Mouse (Mus musculus): ENCODE results near the gene Lrrc57. TPM values are rescaled to one million over a fixed set of nuclear protein-coding genes. Genes with fewer than 3 reads are reported as not detected.

Gene Lrrc57
- polyA plus RNA-seq, 1 experiment from 2014 or later, result 38.1 TPM

DNA sequence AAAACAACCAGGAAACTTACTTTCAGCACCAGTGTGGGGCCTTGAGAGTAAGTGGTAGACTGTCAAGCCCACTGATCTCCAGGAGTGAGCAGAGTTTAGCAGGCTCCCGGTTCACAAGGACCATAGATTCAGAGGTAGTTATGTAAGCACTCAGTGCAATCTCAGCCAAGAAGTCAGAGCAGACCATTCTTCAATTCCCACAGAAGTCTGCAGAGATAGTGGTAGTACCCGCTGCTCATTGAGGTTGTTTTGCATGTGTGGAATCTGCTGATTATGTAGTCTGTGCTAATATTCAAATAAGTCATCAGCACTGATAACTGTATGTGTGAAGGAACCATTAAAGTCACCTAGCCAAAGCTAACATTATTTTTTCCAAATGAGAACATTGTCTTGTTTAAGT is 21.3 kb upstream of the Lrrc57 start:
- no peak overlapping the region for H3K4me2 ChIP-seq (replicated peaks)

DNA sequence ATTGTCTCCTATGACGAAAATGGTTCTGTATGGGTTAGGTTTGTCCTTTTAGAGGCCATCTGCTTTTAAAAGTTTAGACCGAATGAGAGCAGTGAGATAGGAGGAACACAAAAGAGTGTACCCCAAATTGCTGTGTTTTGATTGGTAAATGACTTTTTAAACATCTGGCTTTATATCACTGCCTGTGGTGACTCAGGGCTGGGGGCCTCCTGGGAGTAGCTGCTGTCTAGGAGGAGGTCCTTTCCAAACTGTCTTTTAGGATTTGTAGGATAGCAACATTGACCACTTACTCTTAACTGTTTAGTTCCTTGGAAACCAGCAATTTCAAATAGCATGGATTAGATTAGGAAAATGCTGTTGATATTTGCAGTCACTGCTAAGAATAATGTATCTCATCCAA is 20.9 kb upstream of the Lrrc57 start:
- peak overlapping the region; percentile 69 for H3K4me2 ChIP-seq (replicated peaks)
- H3K4me3 ChIP-seq, result no peak overlapping the region
- peaks cover 9% of the 10 kb centered on the region; the same call in 1 of the 2 replicates for H3K36me3 ChIP-seq

More for the DNA sequence above, 21.3 kb upstream of the Lrrc57 start:
- no peak for ATAC-seq (ENCODE audit: low FRiP score, low read depth)
- Histone ChIP-seq H3K4me3 (no peak overlapping the region), H3K27me3 (replicated peaks) (no peaks in the 10 kb centered on the region), H3K4me1 (0 out of 2 replicates have a peak, but pooled peaks cover 7% of the 10 kb centered on the region), H3K9me3 (no peaks in the 10 kb centered on the region), H3K9ac (no peak overlapping the region), H3K36me3 (peaks cover 9% of the 10 kb centered on the region; the same call in 1 of the 2 replicates), H3K27ac (no peak overlapping the region)
- WGBS, result 74% methylated on average over 2 of the region's 2 CpGs

DNA sequence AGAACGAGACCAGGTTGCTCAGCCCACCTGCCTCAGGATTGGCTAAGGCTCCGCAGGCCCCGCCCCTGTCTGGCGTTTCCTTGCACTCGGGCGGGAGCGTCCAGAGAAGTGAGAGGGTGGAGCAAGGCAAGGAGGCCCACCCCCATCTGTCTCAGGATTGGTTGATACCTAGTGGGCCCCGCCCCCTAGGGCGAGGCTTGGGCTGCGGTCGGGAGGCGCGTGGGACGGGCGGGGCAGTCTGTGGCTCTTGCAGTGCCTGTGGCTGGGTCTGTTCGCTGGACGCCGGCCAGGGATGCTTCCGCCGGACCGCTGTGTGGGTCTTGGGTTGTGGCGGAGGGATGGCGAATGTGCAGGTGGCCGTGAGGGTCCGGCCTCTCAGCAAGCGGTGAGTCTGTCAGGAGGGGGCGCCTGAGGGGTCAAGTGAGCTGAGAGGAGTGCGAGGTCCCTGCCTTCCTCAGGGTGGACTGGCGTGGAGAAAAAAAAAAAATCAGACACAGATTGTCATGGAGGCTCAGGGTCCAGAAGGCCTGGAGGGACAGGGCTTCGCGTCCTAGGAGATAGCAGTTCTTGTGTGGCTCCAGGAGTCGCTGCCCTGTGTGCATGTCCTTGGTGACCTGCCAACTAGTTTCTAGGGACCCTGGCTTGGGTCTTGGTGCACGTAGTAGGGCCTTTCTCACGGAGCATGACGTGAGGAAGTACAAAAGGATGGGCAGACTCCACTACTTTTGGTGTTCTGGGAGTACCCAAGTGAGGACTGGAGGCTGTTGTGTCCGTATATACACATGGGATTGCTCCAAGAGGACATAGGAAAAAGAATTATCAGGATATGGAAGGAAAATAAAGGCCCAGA is 19.8 kb upstream of the Lrrc57 start, which contains the start of gene Stard9:
Gene Stard9, plus strand, starts transcription at position 236 of the 850 bp plus-strand sequence.
- WGBS, result 3% methylated on average over 36 of the region's 36 CpGs
- Histone ChIP-seq H3K4me2 (replicated peaks) (peak within 1 kb of the TSS; percentile 69), H3K36me3 (0 out of 2 replicates have a peak, but pooled peaks cover 4% of the 10 kb centered on the region), H3K9me3 (no peaks in the 10 kb centered on the region), H3K4me1 (0 out of 2 replicates have a peak, but pooled peaks cover 7% of the 10 kb centered on the region), H3K4me3 (peak within 1 kb of the TSS; percentile 49), H3K27ac (no peak within 1 kb of the TSS), H3K9ac (peak within 1 kb of the TSS; percentile 61), H3K27me3 (replicated peaks) (no peaks in the 10 kb centered on the region)
- ATAC-seq (ENCODE audit: low FRiP score, low read depth), result peak; percentile 100

More for the DNA sequence above, 20.9 kb upstream of the Lrrc57 start:
- H3K4me1 ChIP-seq, result 0 out of 2 replicates have a peak, but pooled peaks cover 7% of the 10 kb centered on the region
- H3K27ac ChIP-seq, result no peak overlapping the region
- no peak for ATAC-seq (ENCODE audit: low FRiP score, low read depth)
- H3K27me3 ChIP-seq (replicated peaks), result no peaks in the 10 kb centered on the region
- 86% methylated on average over 2 of the region's 2 CpGs for WGBS
- H3K9me3 ChIP-seq, result no peaks in the 10 kb centered on the region
- no peak overlapping the region for H3K9ac ChIP-seq

DNA sequence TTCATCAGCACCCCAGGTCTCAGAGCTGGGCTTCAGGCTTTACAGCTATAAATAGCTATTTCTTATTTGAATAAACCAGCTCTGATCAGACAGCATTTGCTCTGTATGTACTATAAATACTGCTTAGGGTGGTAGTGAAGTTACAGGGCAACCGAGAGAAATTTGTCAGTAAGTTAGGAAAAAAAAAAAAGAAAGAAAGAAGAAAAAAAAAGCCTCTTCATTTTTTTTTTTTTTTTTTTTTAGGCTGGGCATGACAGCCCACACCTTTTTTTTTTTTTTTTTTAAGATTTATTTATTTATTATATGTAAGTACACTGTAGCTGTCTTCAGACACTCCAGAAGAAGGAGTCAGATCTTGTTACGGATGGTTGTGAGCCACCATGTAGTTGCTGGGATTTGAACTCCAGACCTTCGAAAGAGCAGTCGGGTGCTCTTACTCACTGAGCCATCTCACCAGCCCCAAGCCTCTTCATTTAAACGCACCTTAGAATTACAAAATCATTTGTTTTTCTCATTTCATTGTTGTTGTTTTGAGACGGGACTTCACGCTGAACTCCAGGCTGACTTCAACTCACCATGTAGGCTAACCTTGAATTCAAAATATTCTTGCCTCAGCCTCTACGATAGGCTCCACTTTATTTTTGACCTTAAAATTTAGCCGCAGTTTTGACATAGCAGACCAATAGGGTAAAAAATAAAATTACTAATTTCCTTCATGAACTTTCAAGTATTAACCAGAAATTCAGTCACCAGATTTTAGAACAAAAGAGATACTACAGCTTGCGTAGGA is 19.0 kb upstream of the Lrrc57 start:
- Histone ChIP-seq H3K4me2 (replicated peaks) (peak overlapping the region; percentile 69), H3K9me3 (no peaks in the 10 kb centered on the region), H3K36me3 (no peaks in the 10 kb centered on the region), H3K27ac (no peak overlapping the region), H3K9ac (no peak overlapping the region), H3K27me3 (replicated peaks) (no peaks in the 10 kb centered on the region), H3K4me3 (peak overlapping the region; percentile 49; the same call in 1 of the 2 replicates), H3K4me1 (0 out of 2 replicates have a peak, but pooled peaks cover 7% of the 10 kb centered on the region)
- 29% methylated on average over 10 of the region's 10 CpGs for WGBS
- peak; percentile 41 for ATAC-seq (ENCODE audit: low FRiP score, low read depth)

DNA sequence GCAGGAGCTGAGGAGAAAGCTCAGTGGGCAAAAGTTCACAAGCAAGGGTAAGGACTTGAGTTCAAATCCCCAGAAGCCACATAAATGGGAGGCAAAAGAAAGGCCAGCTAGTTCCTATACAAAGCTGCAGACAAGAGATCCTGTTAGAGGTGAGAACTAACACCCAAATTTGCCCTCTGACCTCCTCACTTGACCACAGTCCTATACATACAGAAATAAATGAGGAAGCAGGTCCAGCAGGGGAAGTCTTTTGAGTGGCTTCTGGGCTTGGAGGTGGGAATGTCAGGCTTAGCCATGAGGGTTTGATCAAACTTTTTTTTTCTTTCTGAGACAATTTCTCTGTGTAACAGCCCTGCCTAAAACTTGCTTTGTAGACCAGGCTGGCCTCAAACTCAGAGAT is 13.6 kb upstream of the Lrrc57 start:
- Histone ChIP-seq H3K4me3 (no peak overlapping the region), H3K27me3 (replicated peaks) (no peaks in the 10 kb centered on the region)

DNA sequence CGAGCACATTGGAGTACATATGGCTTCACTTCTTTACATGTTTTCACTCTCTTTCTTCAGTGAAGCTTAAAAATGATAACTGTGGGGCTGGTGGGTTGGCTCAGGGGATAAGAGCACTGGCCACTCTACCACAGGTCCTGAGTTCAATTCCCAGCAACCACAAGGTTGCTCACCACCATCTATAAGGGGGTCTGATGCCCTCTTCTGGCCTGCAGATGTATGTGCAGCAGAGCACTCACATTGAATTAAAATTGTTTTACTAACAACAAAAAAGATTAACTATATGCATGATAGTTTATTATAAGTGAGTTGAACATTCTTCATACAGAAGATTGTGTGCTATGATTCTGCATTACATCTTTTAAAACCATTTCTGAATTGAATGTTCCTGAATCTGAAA is 10.2 kb upstream of the Lrrc57 start:
- ATAC-seq (ENCODE audit: low FRiP score, low read depth), result no peak
- peaks cover 35% of the 10 kb centered on the region for H3K36me3 ChIP-seq
- 100% methylated on average over 1 of the region's 1 CpGs for WGBS

More for the DNA sequence above, 13.6 kb upstream of the Lrrc57 start:
- Histone ChIP-seq H3K4me2 (replicated peaks) (no peak overlapping the region), H3K4me1 (no peaks in the 10 kb centered on the region), H3K9me3 (no peaks in the 10 kb centered on the region), H3K27ac (no peak overlapping the region), H3K9ac (no peak overlapping the region), H3K36me3 (peaks cover 18% of the 10 kb centered on the region)
- ATAC-seq (ENCODE audit: low FRiP score, low read depth), result no peak

DNA sequence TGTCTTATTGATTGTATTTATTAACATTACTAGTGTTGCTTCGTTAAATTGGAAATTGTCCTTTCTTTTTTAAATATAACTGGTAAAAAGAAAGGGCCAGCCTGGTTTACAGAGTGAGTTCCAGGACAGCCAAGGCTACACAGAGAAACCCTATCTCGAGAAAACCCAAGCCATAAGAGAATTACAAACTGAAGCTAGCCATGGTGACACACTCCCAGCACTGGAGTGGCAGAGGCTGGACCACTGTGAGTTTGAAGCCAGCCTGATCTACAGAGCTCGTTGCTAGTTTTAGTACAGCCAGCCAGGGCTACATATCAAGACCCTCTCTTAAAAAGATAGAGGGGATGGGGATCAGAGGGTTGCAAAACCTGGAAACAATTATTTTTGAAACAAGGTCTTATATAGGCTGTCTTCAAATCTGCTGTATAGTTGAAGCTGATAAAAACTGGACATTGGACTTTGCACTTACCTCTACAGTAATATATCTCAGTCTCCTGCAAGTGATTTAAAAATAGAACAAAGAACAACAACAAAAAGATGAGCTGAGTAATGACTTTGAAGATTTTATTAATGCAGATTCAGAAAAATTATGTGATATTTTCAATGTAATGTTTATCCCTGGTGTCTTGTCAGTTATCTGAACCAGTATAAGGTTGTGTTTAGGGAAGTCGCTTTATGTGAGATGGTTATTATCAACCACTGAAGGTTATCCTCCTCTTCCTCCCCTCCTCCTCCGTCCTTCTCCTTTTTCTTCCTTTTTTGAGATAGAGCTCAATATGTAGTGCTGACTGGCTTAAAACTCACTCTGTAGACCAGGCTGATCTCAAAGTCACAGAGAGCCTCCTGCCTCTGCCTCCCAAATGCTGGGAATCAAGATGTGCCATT is 7.2 kb upstream of the Lrrc57 start:
- Histone ChIP-seq H3K36me3 (peaks cover 39% of the 10 kb centered on the region), H3K27me3 (replicated peaks) (no peaks in the 10 kb centered on the region), H3K27ac (no peak overlapping the region), H3K4me1 (no peaks in the 10 kb centered on the region), H3K4me3 (no peak overlapping the region), H3K9ac (no peak overlapping the region), H3K9me3 (no peaks in the 10 kb centered on the region), H3K4me2 (replicated peaks) (no peak overlapping the region)
- ATAC-seq (ENCODE audit: low FRiP score, low read depth), result no peak
- WGBS, result 91% methylated on average over 5 of the region's 5 CpGs

More for the DNA sequence above, 10.2 kb upstream of the Lrrc57 start:
- no peak overlapping the region for H3K9ac ChIP-seq
- no peak overlapping the region for H3K27ac ChIP-seq
- no peaks in the 10 kb centered on the region for H3K9me3 ChIP-seq
- H3K27me3 ChIP-seq (replicated peaks), result no peaks in the 10 kb centered on the region
- no peak overlapping the region for H3K4me2 ChIP-seq (replicated peaks)
- no peaks in the 10 kb centered on the region for H3K4me1 ChIP-seq
- no peak overlapping the region for H3K4me3 ChIP-seq

DNA sequence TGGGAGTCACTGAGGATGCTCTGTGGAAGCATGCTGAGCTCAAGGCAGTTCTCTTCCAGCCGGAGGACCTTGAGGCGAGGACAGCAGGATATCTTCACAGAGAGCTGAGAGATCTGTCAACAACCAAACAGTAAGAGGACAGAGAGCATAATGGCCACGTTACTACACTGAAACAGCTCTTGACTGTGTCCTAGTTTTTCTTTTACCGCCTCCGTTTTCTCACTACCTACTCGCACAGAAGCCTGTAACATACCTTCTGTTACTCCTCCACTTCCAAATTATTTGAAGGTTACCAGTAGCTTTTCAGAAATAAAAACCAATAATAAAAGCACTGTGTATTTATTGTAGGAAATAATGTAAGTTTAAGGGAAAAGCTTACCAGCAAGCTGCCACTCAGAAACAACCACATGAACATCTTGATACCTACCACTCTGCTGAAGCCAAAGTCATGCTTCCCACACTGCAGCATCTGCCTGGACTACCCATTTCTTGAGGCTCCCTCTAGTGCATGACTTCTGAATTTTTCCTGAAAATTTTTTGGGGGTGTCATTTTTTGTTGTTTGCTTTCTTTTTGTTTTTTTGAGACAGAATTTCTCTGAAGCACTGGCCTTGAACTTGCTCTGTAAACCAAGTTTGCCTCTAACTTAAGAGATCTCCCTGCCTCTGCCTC is 3.2 kb downstream of the Lrrc57 start:
- Histone ChIP-seq H3K4me3 (no peak overlapping the region), H3K27me3 (replicated peaks) (no peaks in the 10 kb centered on the region), H3K4me2 (replicated peaks) (no peak overlapping the region), H3K9me3 (no peaks in the 10 kb centered on the region), H3K9ac (no peak overlapping the region), H3K27ac (no peak overlapping the region), H3K36me3 (peaks cover 18% of the 10 kb centered on the region; the same call in 1 of the 2 replicates), H3K4me1 (peaks cover 13% of the 10 kb centered on the region)
- no peak for ATAC-seq (ENCODE audit: low FRiP score, low read depth)
- 84% methylated on average over 6 of the region's 6 CpGs for WGBS

DNA sequence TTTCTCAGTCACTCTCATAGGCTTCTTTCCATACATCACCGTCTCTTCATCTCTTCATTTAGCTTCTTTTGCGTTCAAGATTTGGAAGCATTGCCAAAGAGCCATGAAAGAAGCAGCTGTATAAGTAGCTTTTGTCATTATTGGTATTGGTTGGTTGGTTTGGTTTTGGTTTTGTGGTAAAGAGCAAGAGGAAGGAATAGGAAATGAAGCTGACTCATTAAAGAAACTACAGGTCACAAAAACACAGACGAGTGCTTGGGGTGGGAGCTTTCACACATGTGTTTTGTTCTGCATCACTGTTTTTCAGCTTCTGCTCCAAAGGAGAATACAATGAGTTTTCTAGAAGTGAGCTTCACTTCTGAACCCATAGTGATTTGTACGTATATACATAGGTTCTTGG is 9.8 kb downstream of the Lrrc57 start:
- H3K36me3 ChIP-seq, result peaks cover 55% of the 10 kb centered on the region

DNA sequence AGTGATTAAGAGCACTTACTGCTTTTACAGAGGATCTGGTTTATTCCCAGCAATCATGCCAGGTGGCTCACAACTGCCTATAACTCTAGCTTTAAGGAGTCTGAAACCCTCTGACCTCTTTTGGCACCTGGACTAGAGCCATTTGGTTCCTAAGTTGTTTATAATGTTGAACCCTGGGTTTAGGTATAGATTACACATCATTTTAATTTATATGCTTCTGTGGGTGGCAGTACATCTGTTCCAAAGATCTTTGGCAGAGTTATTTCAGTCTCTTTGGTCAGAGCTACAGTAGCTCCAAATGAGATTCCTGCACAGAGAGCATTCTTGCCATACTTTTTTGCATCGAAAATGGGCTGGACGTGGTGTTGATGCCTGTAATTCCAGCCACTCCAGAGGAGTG is 11.6 kb downstream of the Lrrc57 start:
- 90% methylated on average over 2 of the region's 2 CpGs for WGBS
- no peak for ATAC-seq (ENCODE audit: low FRiP score, low read depth)
- peaks cover 55% of the 10 kb centered on the region for H3K36me3 ChIP-seq

More for the DNA sequence above, 9.8 kb downstream of the Lrrc57 start:
- Histone ChIP-seq H3K27me3 (replicated peaks) (no peaks in the 10 kb centered on the region), H3K4me2 (replicated peaks) (no peak overlapping the region), H3K4me1 (no peaks in the 10 kb centered on the region), H3K9me3 (no peaks in the 10 kb centered on the region), H3K27ac (no peak overlapping the region), H3K4me3 (no peak overlapping the region), H3K9ac (no peak overlapping the region)
- no peak for ATAC-seq (ENCODE audit: low FRiP score, low read depth)
- WGBS, result 93% methylated on average over 4 of the region's 4 CpGs

DNA sequence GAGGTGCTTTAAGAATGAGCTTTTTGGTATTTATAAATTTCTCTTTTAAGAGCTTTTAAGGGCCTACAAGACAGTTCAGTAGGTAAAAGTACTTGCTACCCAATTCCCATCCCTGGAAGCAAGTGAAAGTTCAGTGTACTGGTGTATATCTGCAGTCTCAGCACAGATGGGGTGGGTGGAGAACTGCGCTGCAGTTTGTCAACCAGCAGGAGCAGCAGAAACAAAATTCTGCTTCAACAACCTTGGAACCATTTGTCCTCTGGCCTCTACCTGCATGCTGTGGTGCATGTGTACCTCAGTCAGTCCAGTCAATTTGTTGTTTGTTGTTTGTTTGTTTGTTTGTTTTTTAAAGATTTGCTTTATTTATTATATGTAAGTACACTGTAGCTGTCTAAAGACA is 17.1 kb downstream of the Lrrc57 start:
- Histone ChIP-seq H3K4me2 (replicated peaks) (no peak overlapping the region), H3K27ac (no peak overlapping the region), H3K9me3 (no peaks in the 10 kb centered on the region), H3K36me3 (peaks cover 37% of the 10 kb centered on the region), H3K27me3 (replicated peaks) (no peaks in the 10 kb centered on the region), H3K4me3 (no peak overlapping the region), H3K4me1 (no peaks in the 10 kb centered on the region), H3K9ac (no peak overlapping the region)
- WGBS, result 97% methylated on average over 1 of the region's 1 CpGs
- no peak for ATAC-seq (ENCODE audit: low FRiP score, low read depth)

More for the DNA sequence above, 11.6 kb downstream of the Lrrc57 start:
- H3K9ac ChIP-seq, result no peak overlapping the region
- H3K27me3 ChIP-seq (replicated peaks), result no peaks in the 10 kb centered on the region
- no peaks in the 10 kb centered on the region for H3K9me3 ChIP-seq
- no peak overlapping the region for H3K4me3 ChIP-seq
- H3K4me1 ChIP-seq, result no peaks in the 10 kb centered on the region
- no peak overlapping the region for H3K27ac ChIP-seq
- H3K4me2 ChIP-seq (replicated peaks), result no peak overlapping the region
